In genomic region chr12:73269531-73269930, GRCm38 (mm10) we compare ENCODE assay signal across 19 mouse cellular contexts.
"Had no signal": no experiment of that assay in that cellular context is flagged by ENCODE, and none has a peak within 500 bp of the region (broad histone marks: within the 10 kb centered on the region; RNA-seq: fewer than 3 reads in every experiment).

No protein-coding gene starts in this region.

- H3K27ac ChIP-seq: lung, embryonic 15.5 days; macrophage; midbrain, embryonic 13.5 days; midbrain, embryonic 15.5 days; neural tube, embryonic 13.5 days; neural tube, embryonic 15.5 days; stomach, embryonic 15.5 days; stomach, postnatal 0 days had no signal

- H3K36me3 ChIP-seq: lung, embryonic 15.5 days; midbrain, embryonic 15.5 days; stomach, embryonic 15.5 days had no signal

- H3K4me2 ChIP-seq: lung, embryonic 15.5 days; midbrain, embryonic 11.5 days; midbrain, embryonic 13.5 days; midbrain, embryonic 15.5 days; neural tube, embryonic 13.5 days; neural tube, embryonic 15.5 days; stomach, embryonic 15.5 days had no signal

- H3K9ac ChIP-seq: liver, postnatal 0 days; lung, embryonic 15.5 days; midbrain, embryonic 13.5 days; midbrain, embryonic 15.5 days; neural tube, embryonic 13.5 days; neural tube, embryonic 15.5 days; stomach, embryonic 15.5 days had no signal

- H3K9me3 ChIP-seq: lung, embryonic 15.5 days; megakaryocyte, embryonic 14.5 days; midbrain, embryonic 13.5 days; midbrain, embryonic 15.5 days; neural tube, embryonic 13.5 days; neural tube, embryonic 15.5 days; stomach, embryonic 15.5 days had no signal

- H3K4me1 ChIP-seq: lung, embryonic 15.5 days; megakaryocyte, embryonic 14.5 days; midbrain, embryonic 13.5 days; midbrain, embryonic 15.5 days; neural tube, embryonic 13.5 days; neural tube, embryonic 15.5 days; stomach, embryonic 15.5 days had no signal

- DNase-seq: liver, postnatal 0 days; lung, adult 2 months; lung, postnatal 14 days; lung, postnatal 36 days; right cerebral cortex, postnatal 14 days; thymus, adult 2 months; thymus, postnatal 25 days; thymus, postnatal 4 days had no signal

- H3K4me3 ChIP-seq: lung, embryonic 15.5 days; megakaryocyte, embryonic 14.5 days; midbrain, embryonic 13.5 days; midbrain, embryonic 15.5 days; neural tube, embryonic 13.5 days; neural tube, embryonic 15.5 days; stomach, embryonic 15.5 days had no signal

- ATAC-seq: liver, postnatal 0 days; lung, postnatal 0 days; midbrain, embryonic 13.5 days; midbrain, embryonic 15.5 days had no signal

- H3K27me3 ChIP-seq: lung, embryonic 15.5 days; megakaryocyte, embryonic 14.5 days; midbrain, embryonic 13.5 days; midbrain, embryonic 15.5 days; neural tube, embryonic 13.5 days; neural tube, embryonic 15.5 days; stomach, embryonic 15.5 days had no signal
